Mouse (Mus musculus): ENCODE data around the gene Apol7a. TPM values are rescaled to one million over a fixed set of nuclear protein-coding genes. Genes with fewer than 3 reads are reported as not detected.
"Not testable (repeated sequence)": the region's sequence is repeated elsewhere in the genome, so short reads cannot be mapped to it uniquely, and the experiment has no call there.

Apol7a gene
- polyA plus RNA-seq, 1 experiment from 2014 or later, result not detected

DNA sequence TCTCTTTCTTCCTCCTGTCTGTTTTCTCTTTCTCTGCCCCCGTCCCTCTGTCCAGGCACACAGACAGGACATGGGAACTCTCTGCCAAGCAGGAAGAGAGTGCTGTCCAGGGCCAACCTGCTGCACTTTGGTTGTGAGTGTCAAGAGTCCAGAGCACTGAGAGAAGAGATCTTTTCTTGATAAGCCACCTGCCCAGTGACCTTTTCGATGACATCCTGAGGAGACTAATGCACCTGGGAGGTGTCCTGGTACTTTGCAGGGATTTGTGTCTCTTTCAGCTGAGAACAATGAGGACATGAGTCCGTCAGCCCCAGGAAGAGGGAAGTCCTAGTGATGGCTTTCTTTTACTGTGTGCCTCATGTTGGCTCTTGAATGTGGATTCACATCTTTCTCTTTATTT is 5.1 kb downstream of the Apol7a start:
- DNase-seq (ENCODE audit: low spot score); H3K9me3 ChIP-seq; H3K4me1 ChIP-seq; H3K27me3 ChIP-seq (replicated peaks; ENCODE audit: low read depth, poor library complexity, severe bottlenecking); H3K36me3 ChIP-seq (replicated peaks); H3K4me3 ChIP-seq; H3K27ac ChIP-seq (replicated peaks): not testable (repeated sequence)
- WGBS, result 55% methylated on average over 3 of the region's 3 CpGs

DNA sequence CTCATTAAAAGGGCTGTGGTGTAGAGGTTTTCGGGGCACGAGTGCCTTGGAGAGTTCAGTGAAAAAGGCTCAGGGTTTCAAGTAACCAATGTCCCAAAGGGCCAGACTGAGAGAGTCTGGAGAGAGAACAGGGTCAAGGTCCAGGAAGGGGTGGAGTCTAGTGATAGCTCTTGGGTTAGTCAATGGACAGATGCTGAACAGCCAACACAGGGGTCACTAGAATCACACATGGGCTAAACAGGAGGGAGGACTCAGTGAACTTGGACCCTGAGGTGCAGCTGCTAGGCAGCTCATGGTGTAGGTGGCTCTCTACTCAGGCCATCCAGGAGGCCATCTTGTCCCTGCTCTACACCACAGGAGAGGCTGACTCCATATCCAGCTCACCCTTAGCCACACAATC is 11.4 kb downstream of the Apol7a start:
- Histone ChIP-seq H3K4me1 (no peaks in the 10 kb centered on the region; the same call in 1 of the 2 replicates), H3K9me3 (no peaks in the 10 kb centered on the region), H3K36me3 (replicated peaks) (no peaks in the 10 kb centered on the region), H3K27me3 (replicated peaks; ENCODE audit: low read depth, poor library complexity, severe bottlenecking) (no peaks in the 10 kb centered on the region), H3K27ac (replicated peaks) (no peak overlapping the region), H3K4me3 (no peak overlapping the region)
- no peak for DNase-seq (ENCODE audit: low spot score)
- 71% methylated on average over 2 of the region's 2 CpGs for WGBS

DNA sequence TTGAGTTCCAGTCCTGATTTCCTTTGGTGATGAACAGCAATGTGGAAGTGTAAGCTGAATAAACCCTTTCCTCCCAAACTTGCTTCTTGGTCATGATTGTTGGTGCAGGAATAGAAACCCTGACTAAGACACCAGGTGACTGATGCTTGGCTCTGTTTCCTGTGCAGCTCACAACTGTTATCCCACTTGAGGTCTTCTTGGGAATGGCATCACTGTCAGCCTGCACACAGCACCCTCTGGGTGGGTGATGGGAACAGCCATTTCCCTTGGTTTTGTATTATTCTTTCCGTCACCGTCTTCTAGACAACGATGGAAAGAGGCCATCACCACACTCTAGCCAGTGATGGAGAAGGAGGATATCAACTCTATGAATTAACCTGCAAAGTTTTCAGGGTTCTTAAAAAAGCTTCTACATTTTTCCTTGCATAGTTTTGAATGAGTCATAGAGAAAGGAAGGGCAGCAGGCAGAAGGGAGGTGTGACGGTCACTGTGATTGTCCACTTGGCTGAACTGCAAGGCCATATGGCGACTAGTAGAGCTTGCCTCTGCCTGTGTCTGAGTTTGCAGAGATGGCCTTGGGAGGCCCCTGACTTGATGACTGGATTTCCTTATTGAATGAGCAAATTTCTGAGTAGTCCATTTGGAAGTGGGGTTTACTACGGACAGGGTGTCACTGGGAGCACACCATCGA is 14.4 kb downstream of the Apol7a start:
- DNase-seq (ENCODE audit: low spot score), result no peak

DNA sequence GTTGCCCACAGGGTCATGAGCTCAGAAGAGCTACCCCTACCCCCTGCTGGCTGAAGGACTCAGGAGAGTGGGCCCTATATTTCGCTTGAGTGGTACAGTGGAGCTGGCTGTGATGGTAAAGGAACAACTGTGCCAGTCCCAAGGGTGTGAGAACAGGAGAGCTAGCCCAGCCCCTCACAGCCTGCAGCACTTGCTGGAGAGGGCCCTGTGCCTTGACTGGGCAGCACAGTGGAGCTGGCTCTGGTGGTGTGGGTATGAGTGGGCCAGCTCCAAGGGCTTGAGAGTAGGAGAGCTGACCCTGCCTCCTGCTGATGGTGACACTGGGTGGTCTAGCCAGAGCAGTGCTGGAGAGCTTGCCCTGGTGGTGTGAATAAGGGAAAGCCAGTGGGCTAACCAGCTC is 16.0 kb downstream of the Apol7a start:
- Histone ChIP-seq H3K4me1 (peaks cover 5% of the 10 kb centered on the region; the same call in 1 of the 2 replicates), H3K4me3 (no peak overlapping the region), H3K9me3 (no peaks in the 10 kb centered on the region), H3K36me3 (replicated peaks) (no peaks in the 10 kb centered on the region), H3K27me3 (replicated peaks; ENCODE audit: low read depth, poor library complexity, severe bottlenecking) (no peaks in the 10 kb centered on the region), H3K27ac (replicated peaks) (no peak overlapping the region)
- 64% methylated on average over 1 of the region's 1 CpGs for WGBS
- no peak for DNase-seq (ENCODE audit: low spot score)

More for the DNA sequence above, 14.4 kb downstream of the Apol7a start:
- Histone ChIP-seq H3K36me3 (replicated peaks) (no peaks in the 10 kb centered on the region), H3K27ac (replicated peaks) (no peak overlapping the region), H3K27me3 (replicated peaks; ENCODE audit: low read depth, poor library complexity, severe bottlenecking) (no peaks in the 10 kb centered on the region), H3K9me3 (no peaks in the 10 kb centered on the region), H3K4me1 (peaks cover 5% of the 10 kb centered on the region; the same call in 1 of the 2 replicates), H3K4me3 (no peak overlapping the region)
- WGBS, result 94% methylated on average over 7 of the region's 7 CpGs

DNA sequence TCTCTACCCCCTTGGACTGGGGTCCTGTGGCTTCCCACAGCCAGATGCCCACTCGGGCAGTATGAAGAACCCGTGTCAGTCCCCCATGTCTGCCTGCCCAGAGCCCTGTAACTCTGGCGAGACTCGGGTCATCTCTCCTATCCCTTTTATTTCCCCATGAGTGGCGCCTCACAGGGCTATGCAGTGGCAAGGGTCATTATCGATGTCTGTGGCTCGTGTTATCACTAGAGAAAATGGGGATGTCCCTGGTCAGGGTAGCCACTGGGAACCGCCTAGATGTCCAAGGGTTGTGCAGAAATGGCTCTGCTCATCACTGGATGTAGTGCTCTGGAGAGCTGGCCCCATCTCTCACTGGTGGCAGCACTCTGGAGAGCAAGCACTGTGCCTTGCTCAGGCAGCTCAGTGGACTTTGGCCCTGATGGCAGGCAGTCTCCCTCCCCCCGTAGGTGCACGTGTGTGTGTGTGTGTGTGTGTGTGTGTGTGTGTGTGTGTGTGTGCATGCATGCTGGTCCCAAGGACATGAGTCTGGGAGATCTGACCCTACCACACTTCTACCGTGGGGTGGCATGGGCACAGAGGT is 16.5 kb downstream of the Apol7a start:
- Histone ChIP-seq H3K27ac (replicated peaks) (no peak overlapping the region), H3K36me3 (replicated peaks) (no peaks in the 10 kb centered on the region), H3K9me3 (no peaks in the 10 kb centered on the region), H3K4me1 (peaks cover 5% of the 10 kb centered on the region; the same call in 1 of the 2 replicates), H3K4me3 (no peak overlapping the region), H3K27me3 (replicated peaks; ENCODE audit: low read depth, poor library complexity, severe bottlenecking) (no peaks in the 10 kb centered on the region)
- DNase-seq (ENCODE audit: low spot score), result no peak
- WGBS, result 82% methylated on average over 11 of the region's 11 CpGs

DNA sequence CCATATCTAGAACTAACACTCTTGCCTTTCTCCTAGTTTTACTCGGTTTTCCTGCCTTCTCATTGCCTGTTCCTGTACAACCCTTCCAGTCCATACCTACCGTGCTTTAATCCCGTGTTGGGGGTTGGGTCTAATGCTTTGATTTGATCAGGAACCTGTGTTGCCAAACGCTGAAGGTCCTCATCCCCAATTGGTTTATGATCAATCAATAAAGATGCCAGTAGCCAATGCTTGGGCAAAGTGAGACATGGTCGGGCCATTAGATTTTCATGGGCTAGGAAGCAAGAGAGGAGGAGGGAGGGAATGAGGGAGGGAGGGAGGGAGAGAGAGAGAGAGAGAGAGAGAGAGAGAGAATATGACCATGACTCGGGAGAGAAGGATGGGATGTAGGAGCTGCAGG is 17.4 kb downstream of the Apol7a start:
- Histone ChIP-seq H3K4me3 (no peak overlapping the region), H3K27ac (replicated peaks) (no peak overlapping the region), H3K36me3 (replicated peaks) (no peaks in the 10 kb centered on the region), H3K27me3 (replicated peaks; ENCODE audit: low read depth, poor library complexity, severe bottlenecking) (no peaks in the 10 kb centered on the region), H3K4me1 (0 out of 2 replicates have a peak, but pooled peaks cover 5% of the 10 kb centered on the region), H3K9me3 (no peaks in the 10 kb centered on the region)
- WGBS, result 87% methylated on average over 6 of the region's 6 CpGs
- DNase-seq (ENCODE audit: low spot score), result no peak

DNA sequence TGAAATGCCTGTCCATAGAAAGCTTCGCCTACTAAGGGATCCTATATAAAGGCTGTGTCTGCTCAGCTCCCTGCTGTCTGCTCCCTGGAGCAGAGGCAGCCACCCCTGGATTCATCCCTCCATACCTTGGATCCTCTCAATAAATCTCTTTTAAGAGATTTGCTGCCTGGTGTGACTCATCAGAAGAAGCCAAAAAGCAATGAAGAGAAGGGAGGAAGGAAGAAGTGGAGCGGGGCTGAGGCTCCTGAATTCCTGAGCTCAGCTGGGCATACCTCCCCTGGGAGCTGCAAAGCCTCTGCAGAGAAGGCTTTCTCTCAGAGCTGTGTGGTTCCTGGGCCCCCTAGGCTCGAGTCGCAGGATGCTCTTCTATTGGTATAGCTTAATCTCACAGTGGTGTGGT is 19.0 kb downstream of the Apol7a start:
- no peaks in the 10 kb centered on the region for H3K9me3 ChIP-seq
- no peak for DNase-seq (ENCODE audit: low spot score)
- H3K27me3 ChIP-seq (replicated peaks; ENCODE audit: low read depth, poor library complexity, severe bottlenecking), result no peaks in the 10 kb centered on the region
- no peak overlapping the region for H3K27ac ChIP-seq (replicated peaks)
- WGBS, result 44% methylated on average over 4 of the region's 4 CpGs
- H3K4me3 ChIP-seq, result no peak overlapping the region
- H3K36me3 ChIP-seq (replicated peaks), result no peaks in the 10 kb centered on the region
- 0 out of 2 replicates have a peak, but pooled peaks cover 5% of the 10 kb centered on the region for H3K4me1 ChIP-seq

DNA sequence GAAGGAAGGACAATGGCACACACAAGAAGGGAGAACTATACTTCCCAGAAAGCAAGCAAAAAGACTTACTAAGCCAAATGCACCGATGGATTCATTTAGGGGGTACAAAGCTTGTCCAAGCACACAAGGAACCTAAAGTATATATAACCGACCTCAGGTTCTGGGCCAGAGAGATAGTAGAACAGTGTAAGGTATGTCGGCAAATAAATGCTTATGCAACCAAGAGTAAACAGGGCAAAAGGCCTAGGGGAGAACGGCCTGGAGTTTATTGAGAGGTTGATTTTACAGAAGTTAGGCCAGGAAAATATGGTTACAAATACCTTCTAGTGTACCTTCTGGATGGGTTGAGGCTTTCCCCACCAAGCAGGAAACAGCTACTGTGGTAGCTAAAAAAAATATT is 21.5 kb downstream of the Apol7a start:
- Histone ChIP-seq H3K36me3 (replicated peaks) (no peaks in the 10 kb centered on the region), H3K4me3 (no peak overlapping the region), H3K9me3 (no peaks in the 10 kb centered on the region), H3K27ac (replicated peaks) (no peak overlapping the region), H3K27me3 (replicated peaks; ENCODE audit: low read depth, poor library complexity, severe bottlenecking) (no peaks in the 10 kb centered on the region), H3K4me1 (0 out of 2 replicates have a peak, but pooled peaks cover 5% of the 10 kb centered on the region)
- no peak for DNase-seq (ENCODE audit: low spot score)
- 92% methylated on average over 4 of the region's 4 CpGs for WGBS

DNA sequence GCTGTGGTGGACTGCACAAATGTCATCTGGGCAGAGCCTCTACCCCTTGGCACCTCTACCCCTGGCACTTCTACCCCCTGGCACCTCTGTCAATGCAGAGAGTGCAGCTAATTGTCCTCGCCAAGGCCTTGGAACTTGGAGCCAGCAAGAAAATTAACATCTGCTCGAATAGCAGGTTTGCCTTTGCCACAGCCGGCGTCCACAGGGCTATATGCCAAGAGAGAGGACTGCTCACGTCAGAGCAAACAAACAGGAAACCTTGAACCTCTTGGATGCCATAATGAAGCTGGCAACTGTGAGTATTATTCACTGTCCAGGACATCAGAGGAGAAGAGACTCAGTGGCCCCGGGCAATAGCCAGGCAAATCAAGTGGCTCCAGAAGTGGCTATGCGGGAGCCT is 22.0 kb downstream of the Apol7a start:
- Histone ChIP-seq H3K4me1 (0 out of 2 replicates have a peak, but pooled peaks cover 5% of the 10 kb centered on the region), H3K9me3 (no peaks in the 10 kb centered on the region), H3K36me3 (replicated peaks) (no peaks in the 10 kb centered on the region), H3K27ac (replicated peaks) (no peak overlapping the region), H3K27me3 (replicated peaks; ENCODE audit: low read depth, poor library complexity, severe bottlenecking) (no peaks in the 10 kb centered on the region), H3K4me3 (no peak overlapping the region)
- 84% methylated on average over 7 of the region's 7 CpGs for WGBS
- no peak for DNase-seq (ENCODE audit: low spot score)

DNA sequence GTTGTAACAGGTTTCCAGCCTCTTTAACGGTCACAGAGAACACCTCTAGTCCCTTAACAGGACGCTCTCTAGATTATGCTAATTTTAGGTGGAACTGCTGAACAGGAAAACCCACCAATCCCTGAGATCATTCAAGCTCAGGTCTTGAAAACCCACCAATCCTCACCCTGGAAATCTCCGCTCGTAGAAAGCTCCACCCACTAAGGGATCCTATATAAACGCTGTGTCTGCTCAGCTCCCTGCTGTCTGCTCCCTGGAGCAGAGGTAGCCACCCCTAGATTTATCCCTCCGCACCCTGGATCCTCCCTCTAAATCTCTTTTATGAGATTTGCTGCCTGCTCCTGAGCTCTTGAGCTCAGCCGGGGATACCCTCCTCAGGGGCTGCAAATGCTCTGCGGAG is 28.3 kb downstream of the Apol7a start:
- no peaks in the 10 kb centered on the region for H3K9me3 ChIP-seq

DNA sequence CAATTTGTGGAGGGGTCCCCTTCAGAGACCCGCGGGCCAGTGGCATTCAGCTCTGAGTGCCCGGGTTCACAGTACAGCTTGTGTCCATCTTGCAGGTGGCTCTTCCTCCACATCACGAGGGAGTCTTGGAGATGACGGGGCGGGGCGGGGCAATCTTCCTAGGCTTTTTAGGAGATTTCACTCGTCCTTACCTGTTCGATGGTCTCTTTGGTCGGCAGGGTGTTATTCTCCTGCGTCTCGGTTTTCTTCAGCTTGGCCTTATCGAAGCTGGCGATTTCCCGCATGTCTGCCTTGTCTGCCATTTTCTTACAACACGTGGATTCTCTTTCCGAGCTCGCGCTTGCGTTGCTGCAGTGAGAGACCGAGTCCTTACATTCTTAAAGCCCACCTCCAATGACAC is 28.9 kb downstream of the Apol7a start:
- DNase-seq (ENCODE audit: low spot score), result no peak
- Histone ChIP-seq H3K9me3 (no peaks in the 10 kb centered on the region), H3K27ac (replicated peaks) (no peak overlapping the region), H3K4me3 (no peak overlapping the region), H3K36me3 (replicated peaks) (no peaks in the 10 kb centered on the region), H3K27me3 (replicated peaks; ENCODE audit: low read depth, poor library complexity, severe bottlenecking) (no peaks in the 10 kb centered on the region), H3K4me1 (peaks cover 41% of the 10 kb centered on the region)
- 93% methylated on average over 21 of the region's 21 CpGs for WGBS

More for the DNA sequence above, 28.3 kb downstream of the Apol7a start:
- Histone ChIP-seq H3K4me3 (no peak overlapping the region), H3K27ac (replicated peaks) (no peak overlapping the region), H3K27me3 (replicated peaks; ENCODE audit: low read depth, poor library complexity, severe bottlenecking) (no peaks in the 10 kb centered on the region), H3K4me1 (peaks cover 35% of the 10 kb centered on the region), H3K36me3 (replicated peaks) (no peaks in the 10 kb centered on the region)
- 90% methylated on average over 8 of the region's 8 CpGs for WGBS
- no peak for DNase-seq (ENCODE audit: low spot score)

DNA sequence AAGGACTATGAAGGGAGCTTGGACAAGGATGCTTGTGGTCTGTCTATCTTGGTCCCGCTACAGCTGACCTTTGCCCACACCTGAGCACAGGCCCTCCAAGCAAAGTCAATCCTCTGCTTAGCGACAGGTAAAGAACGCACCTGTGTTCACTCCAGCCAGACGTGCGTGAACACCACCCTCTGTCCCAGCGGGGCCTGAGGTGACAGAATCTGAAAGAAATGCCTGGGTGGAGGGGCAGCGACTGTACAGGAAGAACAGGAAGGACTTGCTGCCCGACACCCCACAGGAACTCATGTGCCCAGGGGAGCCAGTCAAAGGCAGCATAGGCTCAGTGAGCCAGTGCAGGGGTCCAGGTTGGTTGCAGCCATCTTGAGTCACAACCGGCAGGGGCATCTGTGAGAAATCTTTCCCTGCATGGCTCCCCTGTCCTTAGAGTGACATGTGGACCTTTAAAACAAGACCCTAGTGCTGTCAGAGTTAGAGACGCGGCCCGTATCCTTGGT is 30.0 kb downstream of the Apol7a start:
- no peak for DNase-seq (ENCODE audit: low spot score)
- Histone ChIP-seq H3K36me3 (replicated peaks) (no peaks in the 10 kb centered on the region), H3K4me3 (no peak overlapping the region), H3K27me3 (replicated peaks; ENCODE audit: low read depth, poor library complexity, severe bottlenecking) (no peaks in the 10 kb centered on the region), H3K27ac (replicated peaks) (no peak overlapping the region; the same call in 1 of the 2 replicates), H3K9me3 (no peaks in the 10 kb centered on the region), H3K4me1 (peaks cover 48% of the 10 kb centered on the region)
- 86% methylated on average over 12 of the region's 12 CpGs for WGBS

DNA sequence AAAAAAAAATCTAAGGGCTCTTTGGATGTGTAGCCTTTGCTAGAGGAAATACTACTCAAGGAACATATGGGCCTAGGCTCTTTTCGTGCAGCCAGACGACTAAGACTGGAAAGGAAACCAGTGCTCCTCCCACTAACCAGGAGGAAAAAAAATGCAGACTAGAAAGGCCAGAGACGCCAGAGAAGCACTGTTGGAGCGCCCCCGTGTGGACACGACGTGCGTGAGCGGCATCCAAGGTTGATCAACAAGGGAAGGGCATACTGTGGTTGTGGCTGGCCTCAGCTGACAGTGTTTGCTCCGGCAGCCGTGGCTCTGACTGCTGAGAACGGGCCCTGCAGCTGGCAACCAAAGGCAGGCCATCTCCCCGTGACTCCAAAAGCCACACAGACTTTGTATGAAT is 30.8 kb downstream of the Apol7a start:
- Histone ChIP-seq H3K27me3 (replicated peaks; ENCODE audit: low read depth, poor library complexity, severe bottlenecking) (no peaks in the 10 kb centered on the region), H3K4me3 (peak overlapping the region; percentile 34), H3K36me3 (replicated peaks) (no peaks in the 10 kb centered on the region), H3K4me1 (peaks cover 55% of the 10 kb centered on the region), H3K9me3 (no peaks in the 10 kb centered on the region), H3K27ac (replicated peaks) (peak overlapping the region; percentile 90)
- under 1% methylated on average over 13 of the region's 13 CpGs for WGBS
- DNase-seq (ENCODE audit: low spot score), result peak; percentile 95

All from embryonic facial prominence, embryonic 10.5 days (tissue).